Mouse (Mus musculus): ENCODE data around the gene Golga4. TPM values are rescaled to one million over a fixed set of nuclear protein-coding genes. Genes with fewer than 3 reads are reported as not detected.

Golga4 gene
- polyA plus RNA-seq, 1 experiment from 2014 or later: 30.6 TPM

GRCm38 (mm10) chr9:118479508-118480291 is 26.4 kb upstream of the Golga4 start:
- no peak overlapping the region for H3K27ac ChIP-seq (ENCODE audit: low read length)
- DNase-seq (ENCODE audit: low spot score) (no peak), ATAC-seq (no peak)
- no peak overlapping the region for H3K4me3 ChIP-seq (ENCODE audit: low read depth, low read length)
- H3K36me3 ChIP-seq (ENCODE audit: insufficient read depth, low read length): no peaks in the 10 kb centered on the region
- peak overlapping the region; percentile 70 for H3K4me2 ChIP-seq (replicated peaks; ENCODE audit: low read depth, low read length)
- 15% methylated on average over 23 of the region's 23 CpGs for WGBS
- H3K4me1 ChIP-seq (ENCODE audit: insufficient read depth, low read depth, low read length): 0 out of 2 replicates have a peak, but pooled peaks cover 2% of the 10 kb centered on the region
- TF ChIP-seq EP300 (IDR thresholded peaks at IDR 0.05): no peak
- TF ChIP-seq CTCF (IDR thresholded peaks at IDR 0.05): no peak
- H3K9ac ChIP-seq (replicated peaks; ENCODE audit: low read depth): no peak overlapping the region
- H3K9me3 ChIP-seq (ENCODE audit: low read length): no peaks in the 10 kb centered on the region
- peaks cover 86% of the 10 kb centered on the region for H3K27me3 ChIP-seq (replicated peaks; ENCODE audit: insufficient read depth, low read length)

GRCm38 (mm10) chr9:118480292-118480690 is 25.8 kb upstream of the Golga4 start:
- H3K36me3 ChIP-seq (ENCODE audit: insufficient read depth, low read length): no peaks in the 10 kb centered on the region
- H3K27ac ChIP-seq (ENCODE audit: low read length): no peak overlapping the region
- no peaks in the 10 kb centered on the region for H3K9me3 ChIP-seq (ENCODE audit: low read length)
- no peak overlapping the region for H3K4me3 ChIP-seq (ENCODE audit: low read depth, low read length)
- TF ChIP-seq CTCF (IDR thresholded peaks at IDR 0.05) (no peak), EP300 (IDR thresholded peaks at IDR 0.05) (no peak)
- H3K4me1 ChIP-seq (ENCODE audit: insufficient read depth, low read depth, low read length): 0 out of 2 replicates have a peak, but pooled peaks cover 2% of the 10 kb centered on the region
- 7% methylated on average over 14 of the region's 14 CpGs for WGBS
- no peak overlapping the region for H3K9ac ChIP-seq (replicated peaks; ENCODE audit: low read depth)
- no peak overlapping the region for H3K4me2 ChIP-seq (replicated peaks; ENCODE audit: low read depth, low read length)
- DNase-seq (ENCODE audit: low spot score): no peak
- ATAC-seq: no peak
- peaks cover 80% of the 10 kb centered on the region for H3K27me3 ChIP-seq (replicated peaks; ENCODE audit: insufficient read depth, low read length)

GRCm38 (mm10) chr9:118482210-118482609 is 23.9 kb upstream of the Golga4 start:
- 77% methylated on average over 10 of the region's 10 CpGs for WGBS

GRCm38 (mm10) chr9:118486361-118487095 is 19.5 kb upstream of the Golga4 start:
- Histone ChIP-seq H3K9me3 (ENCODE audit: low read length) (no peaks in the 10 kb centered on the region), H3K4me3 (ENCODE audit: low read depth, low read length) (no peak overlapping the region), H3K4me2 (replicated peaks; ENCODE audit: low read depth, low read length) (no peak overlapping the region), H3K9ac (replicated peaks; ENCODE audit: low read depth) (no peak overlapping the region), H3K27ac (ENCODE audit: low read length) (no peak overlapping the region), H3K36me3 (ENCODE audit: insufficient read depth, low read length) (no peaks in the 10 kb centered on the region), H3K4me1 (ENCODE audit: insufficient read depth, low read depth, low read length) (no peaks in the 10 kb centered on the region; the same call in 1 of the 2 replicates), H3K27me3 (replicated peaks; ENCODE audit: insufficient read depth, low read length) (peaks cover 38% of the 10 kb centered on the region)
- TF ChIP-seq EP300 (IDR thresholded peaks at IDR 0.05) (no peak), CTCF (IDR thresholded peaks at IDR 0.05) (no peak)
- ATAC-seq: no peak
- no peak for DNase-seq (ENCODE audit: low spot score)
- 2% methylated on average over 32 of the region's 32 CpGs for WGBS

More at GRCm38 (mm10) chr9:118482210-118482609, 23.9 kb upstream of the Golga4 start:
- Histone ChIP-seq H3K36me3 (ENCODE audit: insufficient read depth, low read length) (no peaks in the 10 kb centered on the region), H3K9ac (replicated peaks; ENCODE audit: low read depth) (no peak overlapping the region), H3K4me2 (replicated peaks; ENCODE audit: low read depth, low read length) (no peak overlapping the region), H3K4me3 (ENCODE audit: low read depth, low read length) (no peak overlapping the region), H3K4me1 (ENCODE audit: insufficient read depth, low read depth, low read length) (0 out of 2 replicates have a peak, but pooled peaks cover 2% of the 10 kb centered on the region), H3K27ac (ENCODE audit: low read length) (no peak overlapping the region), H3K27me3 (replicated peaks; ENCODE audit: insufficient read depth, low read length) (peaks cover 71% of the 10 kb centered on the region), H3K9me3 (ENCODE audit: low read length) (no peaks in the 10 kb centered on the region)
- no peak for TF ChIP-seq CTCF (IDR thresholded peaks at IDR 0.05)
- ATAC-seq (no peak), DNase-seq (ENCODE audit: low spot score) (no peak)

GRCm38 (mm10) chr9:118487096-118487395 is 19.0 kb upstream of the Golga4 start:
- no peaks in the 10 kb centered on the region; the same call in 1 of the 2 replicates for H3K4me1 ChIP-seq (ENCODE audit: insufficient read depth, low read depth, low read length)
- H3K27ac ChIP-seq (ENCODE audit: low read length): no peak overlapping the region
- H3K9me3 ChIP-seq (ENCODE audit: low read length): no peaks in the 10 kb centered on the region
- H3K9ac ChIP-seq (replicated peaks; ENCODE audit: low read depth): no peak overlapping the region
- H3K36me3 ChIP-seq (ENCODE audit: insufficient read depth, low read length): no peaks in the 10 kb centered on the region
- 2% methylated on average over 9 of the region's 9 CpGs for WGBS
- H3K4me3 ChIP-seq (ENCODE audit: low read depth, low read length): no peak overlapping the region
- no peak for DNase-seq (ENCODE audit: low spot score)
- H3K4me2 ChIP-seq (replicated peaks; ENCODE audit: low read depth, low read length): no peak overlapping the region
- TF ChIP-seq EP300 (IDR thresholded peaks at IDR 0.05) (no peak), CTCF (IDR thresholded peaks at IDR 0.05) (no peak)
- no peak for ATAC-seq
- H3K27me3 ChIP-seq (replicated peaks; ENCODE audit: insufficient read depth, low read length): peaks cover 32% of the 10 kb centered on the region

GRCm38 (mm10) chr9:118487636-118488035 is 18.4 kb upstream of the Golga4 start:
- no peak for DNase-seq (ENCODE audit: low spot score)
- peak overlapping the region; percentile 37 for H3K4me3 ChIP-seq (ENCODE audit: low read depth, low read length)

More at GRCm38 (mm10) chr9:118487636-118488035, 18.4 kb upstream of the Golga4 start:
- Histone ChIP-seq H3K27me3 (replicated peaks; ENCODE audit: insufficient read depth, low read length) (peaks cover 27% of the 10 kb centered on the region), H3K9me3 (ENCODE audit: low read length) (no peaks in the 10 kb centered on the region), H3K4me1 (ENCODE audit: insufficient read depth, low read depth, low read length) (no peaks in the 10 kb centered on the region; the same call in 1 of the 2 replicates), H3K4me2 (replicated peaks; ENCODE audit: low read depth, low read length) (peak overlapping the region; percentile 59), H3K36me3 (ENCODE audit: insufficient read depth, low read length) (no peaks in the 10 kb centered on the region), H3K9ac (replicated peaks; ENCODE audit: low read depth) (no peak overlapping the region), H3K27ac (ENCODE audit: low read length) (no peak overlapping the region)
- 2% methylated on average over 22 of the region's 22 CpGs for WGBS
- no peak for TF ChIP-seq EP300 (IDR thresholded peaks at IDR 0.05)
- no peak for TF ChIP-seq CTCF (IDR thresholded peaks at IDR 0.05)
- ATAC-seq: no peak

Measured in lung, postnatal 0 days (tissue).